Mouse (Mus musculus) ES-Bruce4 (cell line): ENCODE measurements at regions not wholly inside any gene's neighbourhood (a gene's known extent, or its start where the extent isn't known, plus 50 kb on each side); places are given as distances from the start of the nearest gene placed in this dataset.

ENCODE experiments used
- CTCF ChIP-seq: IDR thresholded peaks from one replicate; pipeline ENCODE4 v1.8.1; 2011; ENCODE audit warnings: low read depth, low read length
- POLR2A ChIP-seq: IDR thresholded peaks from one replicate; pipeline ENCODE4 v1.8.1; 2011; ENCODE audit warnings: low read length; ENCODE audit not compliant: insufficient read depth

DNA sequence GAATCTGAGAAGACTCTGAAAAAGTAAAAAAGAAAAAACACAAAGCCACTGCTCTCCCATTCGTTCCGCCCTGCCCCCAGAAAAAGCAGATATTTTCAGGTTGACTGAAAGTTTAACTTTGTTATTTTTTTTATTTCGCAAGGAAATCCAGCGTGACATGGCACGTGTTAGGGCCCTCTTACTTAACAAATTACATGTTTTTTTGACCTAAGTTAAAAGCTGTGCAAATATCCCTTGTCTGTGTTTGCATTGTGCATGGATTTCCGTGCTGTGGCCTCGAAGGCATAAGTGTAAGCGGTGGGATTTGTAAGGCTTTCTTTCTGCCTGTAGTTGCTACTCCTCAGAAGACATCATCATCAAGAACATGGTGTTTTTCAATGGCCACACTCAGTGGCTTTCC is 87.2 kb downstream of the Olig3 start:
- TF ChIP-seq POLR2A: no peak
- TF ChIP-seq CTCF: no peak
